Mouse (Mus musculus) kidney, adult 2 months (tissue): Measurements from ENCODE around the gene Manba.

Experiments used
- CTCF ChIP-seq: fragments of 200-500 bp; conservative IDR thresholded peaks from 2 replicates; pipeline ENCODE4 v1.5.1; 2011; ENCODE audit warnings: low read depth, mild to moderate bottlenecking, control low read depth, low read length, moderate library complexity, mixed read lengths; ENCODE audit not compliant: insufficient read depth, insufficient read length
- POLR2A ChIP-seq: fragments of 200-500 bp; IDR thresholded peaks from one replicate; pipeline ENCODE4 v1.6.1; 2011; ENCODE audit warnings: low read depth, low read length, control low read depth

DNA sequence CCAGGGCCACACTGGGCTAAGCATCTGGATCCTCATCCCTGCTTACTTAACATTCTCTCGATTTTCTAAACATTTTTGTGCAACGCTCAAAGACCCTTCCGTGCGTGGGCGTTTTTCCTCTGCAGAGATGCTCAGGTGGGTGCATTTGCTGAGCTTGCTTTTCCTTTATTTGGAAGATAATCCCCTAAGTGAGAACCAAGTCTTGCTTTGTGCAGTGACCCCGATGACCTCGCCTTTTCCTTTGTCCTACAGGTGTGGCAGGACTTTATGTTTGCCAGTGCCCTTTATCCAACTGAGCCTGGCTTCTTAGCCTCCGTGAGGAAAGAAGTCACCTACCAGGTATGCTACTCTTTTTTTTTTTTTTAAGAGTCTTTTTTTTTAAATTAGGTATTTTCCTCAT is 61.9 kb downstream of the Manba start:
- no peak for TF ChIP-seq CTCF
- no peak for TF ChIP-seq POLR2A
